Mouse (Mus musculus) cerebellum, postnatal 10 days (tissue): ENCODE measurements around the gene Ppm1h.
A peak's percentile ranks its signal among the peaks of the same experiment; 100 is the strongest.

Experiments
- DNase-seq, 2 experiments: peaks; one replicate each; pipeline ENCODE4 v3.0.0; 2021; ENCODE audit warnings: mixed read lengths in 2 of 2

Gene Ppm1h

DNA sequence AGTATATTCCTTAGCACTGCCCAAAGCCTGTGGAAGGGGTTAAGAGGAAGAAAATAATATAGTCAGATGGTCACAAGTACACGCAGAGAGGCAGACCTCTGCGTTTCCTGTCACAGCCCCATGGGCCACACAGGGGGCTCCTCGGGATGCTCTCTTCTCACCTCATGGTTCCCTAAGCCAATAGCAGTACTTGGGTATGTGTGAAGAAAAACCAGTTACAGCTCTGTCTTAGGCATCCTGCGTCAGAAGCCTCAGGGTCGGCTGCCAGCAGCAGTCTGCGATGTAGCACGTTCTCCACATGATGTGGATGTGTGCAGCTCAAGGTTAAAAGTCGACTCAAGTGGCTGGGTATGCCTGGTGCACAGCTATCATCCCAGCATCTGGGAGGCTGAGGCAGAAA is 139.2 kb downstream of the Ppm1h start:
- no peak for DNase-seq

DNA sequence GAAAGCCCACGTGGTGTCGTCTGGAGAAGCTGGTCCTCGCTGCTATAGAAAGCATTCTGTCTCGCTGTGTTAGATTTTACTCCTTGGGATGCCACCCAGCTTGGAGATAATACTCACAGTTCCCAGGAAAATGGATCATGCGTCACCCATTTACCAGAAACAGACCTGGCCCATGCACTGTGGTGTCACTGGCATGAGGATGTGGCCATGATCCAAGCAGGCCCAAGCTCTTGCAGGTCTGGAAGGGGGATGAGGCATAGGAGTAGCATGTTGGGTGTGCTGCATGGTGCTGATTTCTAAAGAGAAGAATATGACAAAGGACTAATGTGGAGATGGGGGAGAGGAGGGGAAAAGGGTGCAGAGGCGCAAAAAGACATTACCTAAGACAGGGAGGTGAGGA is 141.2 kb downstream of the Ppm1h start:
- DNase-seq, result peak; percentile 58 to 61

DNA sequence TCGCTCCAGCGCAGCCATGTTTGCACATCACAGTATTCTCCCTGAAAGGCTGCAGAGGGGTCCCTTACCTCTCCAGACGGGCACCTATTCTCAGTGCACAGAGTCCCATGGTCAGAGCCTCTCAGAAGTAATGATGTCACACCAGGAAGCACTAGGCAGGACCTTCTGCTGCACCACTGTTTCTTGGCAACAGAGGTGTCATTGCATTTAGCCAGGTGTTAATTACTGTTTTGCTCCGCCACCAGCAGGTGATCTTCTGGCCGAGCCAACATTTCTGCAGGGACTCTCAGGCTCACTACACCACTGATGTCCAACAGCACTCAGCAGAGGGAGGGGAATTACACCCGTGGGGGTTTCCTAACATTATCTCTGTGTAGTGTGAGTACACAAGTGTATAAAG is 143.0 kb downstream of the Ppm1h start:
- peak; percentile 62 to 64 for DNase-seq

DNA sequence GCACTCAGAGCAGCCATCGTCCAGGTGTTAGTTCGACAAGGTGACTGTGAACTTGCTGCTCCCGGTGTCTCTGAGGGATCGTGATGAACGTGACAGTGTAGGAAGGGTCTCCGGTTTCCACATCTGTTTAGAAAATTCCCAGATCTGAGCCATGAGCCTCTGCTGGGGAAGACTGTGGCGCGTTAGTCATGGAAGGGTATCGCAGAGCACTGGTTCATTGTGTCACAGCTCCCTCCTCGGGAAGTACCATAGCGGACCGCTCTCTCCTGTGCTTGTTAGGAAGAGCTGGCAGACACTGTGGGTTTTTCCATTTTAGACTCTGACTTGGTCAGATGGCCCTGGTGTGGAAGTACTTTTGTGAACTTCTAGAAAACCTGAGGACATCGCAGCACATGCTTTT is 145.1 kb downstream of the Ppm1h start:
- DNase-seq, result no peak

DNA sequence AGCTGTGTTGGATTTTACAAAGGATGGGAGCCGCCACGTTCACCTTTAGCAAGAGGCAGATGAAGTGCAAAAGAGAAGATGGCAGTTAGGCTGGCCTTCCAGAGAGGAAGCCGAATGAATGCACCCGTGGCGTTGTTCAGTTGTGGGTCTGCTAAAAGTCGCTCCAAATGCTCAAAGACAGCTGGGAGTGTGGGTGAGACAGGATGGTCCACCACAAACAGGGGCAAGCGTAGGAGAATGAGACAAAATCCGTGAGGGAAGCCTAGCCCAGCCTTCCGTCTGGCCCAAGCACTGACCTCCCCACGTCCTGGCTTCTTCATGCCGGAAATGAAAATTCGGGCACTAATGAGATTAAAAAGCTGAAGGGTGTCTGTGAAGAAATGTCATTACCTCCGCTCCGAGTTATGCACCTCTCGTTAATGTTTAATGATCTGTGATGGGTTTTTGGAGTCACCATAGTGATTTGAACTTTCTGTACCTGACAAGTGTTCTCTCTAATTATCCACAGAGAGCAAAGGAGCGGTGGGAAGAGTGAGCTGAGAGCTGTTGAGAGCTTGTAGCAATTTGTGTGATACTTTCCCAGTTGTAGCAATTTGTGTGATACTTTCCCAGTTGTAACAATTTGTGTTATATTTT is 148.3 kb downstream of the Ppm1h start:
- DNase-seq, result no peak

DNA sequence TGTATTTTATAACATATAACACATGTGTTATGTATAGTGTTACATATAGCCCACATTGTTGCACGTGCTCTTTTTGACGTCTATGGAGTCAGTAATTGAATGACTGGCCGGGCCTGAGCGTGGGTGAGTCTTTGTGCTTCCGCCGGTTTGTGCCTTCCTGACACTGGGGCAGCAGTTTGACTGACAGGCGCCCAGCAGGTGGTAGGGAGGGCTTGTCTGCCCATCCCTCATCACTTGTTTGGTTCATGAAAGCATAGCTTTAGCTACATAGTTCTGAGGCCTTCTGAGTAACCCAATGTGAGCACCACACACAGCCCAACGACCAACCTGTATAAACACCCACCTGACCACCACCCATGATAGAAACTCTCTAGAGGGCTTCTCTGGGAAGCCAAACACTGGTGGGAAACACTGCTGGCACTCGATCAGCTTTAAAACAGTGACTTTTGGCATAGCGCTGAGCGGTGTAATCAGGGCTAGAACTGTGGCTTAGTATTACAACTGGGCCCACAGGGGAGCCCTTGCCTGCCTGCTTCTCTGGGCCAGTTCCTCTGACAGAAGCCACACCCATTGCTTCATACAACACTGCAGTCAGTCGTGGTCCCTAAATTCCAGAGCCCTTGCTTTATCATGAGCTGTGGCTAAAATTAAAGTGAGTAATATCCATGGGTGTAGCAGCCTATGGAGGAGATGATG is 149.3 kb downstream of the Ppm1h start:
- peak in 1 of 2 experiments; percentile 58 for DNase-seq

DNA sequence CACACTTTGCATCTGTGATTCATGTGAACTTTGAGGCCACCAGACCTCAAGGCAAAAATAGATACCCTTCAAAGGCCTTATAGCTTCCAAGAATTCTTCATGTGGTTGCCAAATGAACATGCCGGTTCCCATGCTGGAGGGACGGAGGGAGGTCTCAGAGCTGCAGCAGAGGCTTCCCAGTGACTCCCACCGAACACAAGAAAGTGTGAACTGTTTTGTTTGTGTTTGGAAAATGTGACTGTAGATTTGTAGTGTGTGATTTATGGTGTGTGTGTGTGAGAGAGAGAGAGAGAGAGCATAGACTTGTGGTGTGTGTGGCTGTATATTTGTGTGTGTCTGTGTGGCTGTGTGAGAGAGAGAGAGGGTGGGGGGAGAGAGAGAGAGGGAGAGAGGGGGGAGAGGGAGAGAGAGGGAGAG is 151.2 kb downstream of the Ppm1h start:
- DNase-seq, result peak; percentile 57 to 59

DNA sequence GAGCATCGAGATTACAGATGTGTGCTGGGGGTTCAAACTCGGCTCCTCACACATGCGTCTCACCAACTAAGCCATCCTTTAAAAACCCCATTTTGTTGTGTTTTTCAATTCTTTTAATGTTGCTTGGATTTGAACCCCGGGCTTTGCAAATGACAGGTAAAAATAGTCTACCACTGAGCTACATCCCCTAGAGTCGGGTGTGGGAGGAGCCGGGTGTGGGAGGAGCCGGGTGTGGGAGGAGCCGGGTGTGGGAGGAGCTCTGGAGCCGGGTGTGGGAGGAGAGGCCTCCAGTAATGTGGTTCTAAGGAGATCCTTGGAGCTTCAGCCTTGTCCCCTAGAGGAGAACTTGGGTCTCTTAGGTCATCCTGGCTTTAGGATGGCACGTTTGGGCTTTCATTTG is 152.1 kb downstream of the Ppm1h start:
- DNase-seq, result no peak

DNA sequence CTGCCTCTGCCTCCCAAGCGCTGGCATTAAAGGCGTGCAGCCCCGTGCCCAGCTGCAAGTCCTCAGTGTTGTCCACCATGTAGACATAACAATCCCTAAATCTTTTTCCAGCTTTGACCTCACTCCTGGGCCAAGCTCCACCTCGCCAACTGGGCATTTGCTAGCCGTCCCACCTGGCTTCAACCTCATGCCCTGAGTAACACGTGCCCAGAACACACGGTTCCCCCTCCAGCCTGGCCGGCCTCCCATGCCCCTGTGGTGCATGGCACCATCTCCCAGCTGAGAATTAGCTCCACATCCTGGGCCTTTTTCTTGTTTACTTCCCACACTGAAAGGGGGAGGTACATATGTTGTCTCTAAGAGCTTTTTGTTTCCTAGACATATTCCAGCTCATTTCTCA is 163.5 kb downstream of the Ppm1h start:
- DNase-seq, result peak; percentile 98 to 99

DNA sequence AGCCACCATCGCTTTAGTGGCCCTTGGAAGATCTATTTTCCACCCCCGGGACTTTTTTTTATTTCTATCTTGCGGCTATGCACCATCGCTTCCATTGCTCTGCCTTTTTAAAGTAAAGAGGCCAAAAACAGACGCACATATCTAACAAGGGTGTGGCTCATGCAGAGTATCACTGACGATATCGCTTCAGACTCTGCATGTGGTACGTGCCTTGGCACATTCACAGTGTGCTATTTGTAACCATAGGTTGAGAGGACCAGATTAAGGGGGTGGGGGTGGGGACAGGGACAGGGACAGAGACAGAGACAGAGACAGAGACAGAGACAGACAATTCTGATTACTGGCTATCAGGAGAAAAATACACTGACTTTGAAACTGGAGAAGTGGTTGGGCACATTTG is 164.4 kb downstream of the Ppm1h start:
- DNase-seq, result no peak

DNA sequence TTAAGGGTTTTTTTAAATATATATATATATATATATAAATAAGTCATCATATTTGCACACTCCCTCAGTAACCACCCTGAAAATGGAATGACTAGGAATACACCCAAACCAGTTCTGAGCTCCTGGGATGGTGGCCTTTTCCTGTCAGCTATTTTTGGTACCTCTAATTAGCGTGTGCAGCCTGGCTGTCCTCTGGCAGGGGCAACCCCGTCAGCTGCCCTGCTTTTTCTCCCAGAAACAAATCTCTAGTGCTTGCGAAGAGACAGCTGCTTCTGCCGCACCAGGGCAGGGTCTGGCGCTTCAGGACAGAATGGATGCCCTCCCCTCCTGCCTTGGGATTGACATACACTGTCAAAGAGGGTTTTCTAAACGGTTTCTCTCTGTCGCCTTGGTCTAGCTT is 166.9 kb downstream of the Ppm1h start:
- DNase-seq, result peak; percentile 82

DNA sequence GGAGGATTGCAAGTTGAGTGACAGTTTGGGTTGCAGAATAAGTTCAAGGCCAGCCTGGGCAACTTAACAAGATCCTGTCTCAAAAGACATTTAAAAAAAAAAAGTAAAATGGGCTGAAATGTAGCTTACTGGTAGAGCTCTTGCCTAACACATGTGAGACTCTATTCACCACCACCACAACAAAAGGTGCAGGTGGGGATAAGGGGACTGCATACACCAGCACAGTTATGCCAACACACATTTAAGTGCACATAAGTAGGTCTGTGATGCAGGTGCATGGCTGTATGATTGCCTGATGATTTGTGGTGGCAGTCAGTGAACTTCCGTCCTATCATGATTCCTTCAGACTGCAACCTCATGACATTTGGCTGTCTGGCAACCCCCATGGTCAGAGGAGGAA is 167.9 kb downstream of the Ppm1h start:
- DNase-seq, result no peak

DNA sequence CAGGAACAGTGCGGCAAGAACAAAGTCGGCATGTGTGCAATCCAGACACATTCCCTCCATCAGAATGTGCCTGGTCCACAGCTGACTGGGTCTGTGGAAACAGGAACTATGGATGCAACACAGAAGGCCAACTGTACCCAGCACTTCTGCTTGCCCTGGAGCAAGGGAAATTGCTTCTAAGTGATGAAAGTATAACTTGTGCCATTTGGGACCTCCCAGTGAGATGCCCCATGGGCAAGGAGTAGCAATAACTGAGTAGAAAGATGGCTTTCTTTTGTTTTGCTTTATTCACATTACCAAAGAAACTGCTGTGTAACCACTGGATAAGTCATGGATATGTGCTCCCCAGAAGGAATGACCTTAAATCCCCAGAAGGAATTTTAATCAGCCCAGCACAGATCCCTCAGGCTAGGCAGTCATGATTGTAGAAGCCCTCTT is 169.5 kb downstream of the Ppm1h start:
- DNase-seq, result no peak

DNA sequence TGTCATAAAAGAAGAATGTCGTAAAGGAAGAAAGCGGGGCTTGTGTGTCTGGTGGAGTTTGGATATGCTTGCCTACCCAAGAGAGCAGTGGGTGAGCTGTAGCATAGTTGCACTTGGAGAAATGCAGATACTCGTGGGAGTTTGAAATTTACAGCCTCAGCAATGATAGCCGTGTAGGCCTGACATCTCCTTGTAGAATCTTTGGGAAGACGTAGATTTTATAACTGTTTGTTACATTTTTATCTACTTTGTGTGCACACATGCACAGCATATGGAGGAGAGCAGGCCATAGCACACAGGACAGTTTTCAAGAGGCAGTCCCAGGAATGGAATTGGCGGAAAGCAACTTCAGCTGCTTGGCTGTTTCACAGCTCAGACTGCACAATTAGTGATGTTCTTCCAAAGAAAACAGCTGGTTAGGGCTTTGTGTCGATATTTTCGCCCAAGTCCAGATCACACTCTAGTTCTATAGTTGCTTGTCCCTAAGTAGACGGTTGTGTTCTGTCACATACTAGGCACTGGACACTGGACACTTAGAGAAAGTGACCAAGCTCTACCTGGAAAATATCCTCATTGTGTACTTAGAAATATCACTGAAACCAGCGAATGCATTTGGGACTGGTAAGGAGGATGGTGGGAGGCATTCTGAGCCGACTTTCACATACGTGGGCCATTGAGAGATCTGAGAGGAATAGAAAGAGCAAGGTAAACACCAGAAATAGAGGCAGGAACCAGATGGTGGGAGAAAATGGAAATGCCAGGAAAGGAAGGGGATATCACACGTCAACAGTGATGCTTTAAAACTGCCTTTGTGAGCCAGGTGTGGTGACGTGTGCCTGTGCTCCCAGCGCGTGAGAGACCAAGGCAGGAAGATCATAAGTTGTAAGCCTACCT is 173.0 kb downstream of the Ppm1h start:
- no peak for DNase-seq

DNA sequence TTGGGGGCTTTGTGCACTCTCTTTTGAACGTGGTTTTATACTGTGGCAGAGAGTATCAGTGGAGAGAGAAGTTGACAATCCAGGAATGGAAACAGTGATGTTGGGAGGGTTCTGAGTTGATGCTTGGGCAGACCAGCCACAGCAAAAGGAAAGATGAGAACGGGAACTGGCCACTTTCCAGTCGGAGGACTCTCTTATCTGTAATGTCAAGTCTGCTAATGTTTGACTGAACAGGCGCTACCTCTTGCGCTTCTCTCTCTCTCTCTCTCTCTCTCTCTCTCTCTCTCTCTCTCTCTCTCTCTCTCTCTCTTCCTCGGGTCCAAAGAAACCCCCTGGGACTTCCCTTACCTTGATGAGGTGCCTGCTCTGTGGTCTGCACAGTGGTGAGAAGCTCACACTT is 176.0 kb downstream of the Ppm1h start:
- no peak for DNase-seq

DNA sequence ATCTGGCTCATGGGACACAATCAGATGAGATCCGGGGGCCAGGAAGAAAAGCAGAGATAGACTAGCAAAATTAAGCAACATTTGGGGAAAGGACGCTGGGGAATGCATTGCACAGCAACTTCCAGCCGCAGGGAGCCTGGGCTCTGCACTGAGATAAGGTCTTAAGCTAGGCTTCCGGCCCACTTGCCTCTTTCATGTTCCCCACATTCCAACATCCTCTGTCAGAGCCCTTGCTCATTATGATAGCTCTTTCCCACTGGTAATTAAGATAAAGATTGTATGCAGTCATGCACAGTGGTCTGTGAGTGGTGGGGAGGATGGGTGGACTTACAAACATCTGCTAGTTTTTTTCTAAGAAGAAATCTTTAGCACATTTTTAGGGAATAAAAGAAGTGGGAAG is 176.6 kb downstream of the Ppm1h start:
- no peak for DNase-seq

DNA sequence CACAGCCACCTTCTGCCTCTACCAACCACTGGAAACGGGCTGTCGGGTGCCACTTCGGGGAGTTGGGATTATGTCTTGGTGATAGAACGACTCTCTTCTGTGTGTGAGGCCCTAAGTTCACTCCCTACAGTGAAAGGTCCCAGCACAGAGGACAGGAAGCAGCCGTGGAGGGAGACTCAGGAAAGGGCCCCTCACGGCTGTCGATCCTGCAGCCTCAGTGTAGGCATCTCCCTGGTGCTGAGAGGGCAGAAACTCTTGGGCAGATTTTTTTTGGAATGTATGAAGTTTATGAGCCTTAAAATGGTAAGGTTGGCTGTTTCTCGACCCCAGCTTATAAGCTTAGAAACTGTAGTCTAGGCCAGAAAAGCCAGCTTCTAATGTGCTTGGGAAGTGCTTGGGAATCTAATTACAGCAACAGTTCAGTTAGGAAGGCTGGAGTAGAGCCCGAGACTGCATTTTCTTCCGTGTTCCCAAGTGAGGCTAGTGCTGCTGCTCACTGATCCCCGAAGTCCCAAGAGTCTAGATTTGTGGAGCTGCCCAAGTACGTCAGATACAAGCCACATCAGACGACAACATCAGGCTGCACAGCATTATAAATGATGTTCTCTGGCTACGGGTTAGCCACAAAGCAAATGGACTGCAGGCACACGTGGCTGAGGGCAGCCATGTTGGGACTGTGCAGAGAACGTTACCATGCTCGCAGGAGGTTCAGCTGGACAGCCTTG is 177.6 kb downstream of the Ppm1h start:
- DNase-seq, result no peak

DNA sequence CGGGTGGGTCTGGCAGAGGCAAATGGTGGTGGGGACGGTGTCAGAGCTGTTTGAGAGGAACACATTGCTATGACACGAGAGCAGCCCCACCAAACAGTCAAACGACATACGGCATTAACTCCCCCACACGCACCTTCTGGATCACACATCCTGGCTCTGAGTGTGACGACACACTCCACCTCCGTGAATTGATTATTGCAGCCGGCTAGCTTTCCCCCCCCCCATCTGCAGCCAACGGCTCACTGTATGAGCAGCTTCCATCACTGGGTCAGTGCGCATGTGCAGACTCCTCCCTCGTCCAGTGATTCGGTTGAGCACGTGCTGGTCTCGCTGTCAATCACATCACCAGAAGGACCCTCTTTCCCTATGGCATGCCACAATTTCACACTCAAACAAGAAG is 178.6 kb downstream of the Ppm1h start:
- no peak for DNase-seq

DNA sequence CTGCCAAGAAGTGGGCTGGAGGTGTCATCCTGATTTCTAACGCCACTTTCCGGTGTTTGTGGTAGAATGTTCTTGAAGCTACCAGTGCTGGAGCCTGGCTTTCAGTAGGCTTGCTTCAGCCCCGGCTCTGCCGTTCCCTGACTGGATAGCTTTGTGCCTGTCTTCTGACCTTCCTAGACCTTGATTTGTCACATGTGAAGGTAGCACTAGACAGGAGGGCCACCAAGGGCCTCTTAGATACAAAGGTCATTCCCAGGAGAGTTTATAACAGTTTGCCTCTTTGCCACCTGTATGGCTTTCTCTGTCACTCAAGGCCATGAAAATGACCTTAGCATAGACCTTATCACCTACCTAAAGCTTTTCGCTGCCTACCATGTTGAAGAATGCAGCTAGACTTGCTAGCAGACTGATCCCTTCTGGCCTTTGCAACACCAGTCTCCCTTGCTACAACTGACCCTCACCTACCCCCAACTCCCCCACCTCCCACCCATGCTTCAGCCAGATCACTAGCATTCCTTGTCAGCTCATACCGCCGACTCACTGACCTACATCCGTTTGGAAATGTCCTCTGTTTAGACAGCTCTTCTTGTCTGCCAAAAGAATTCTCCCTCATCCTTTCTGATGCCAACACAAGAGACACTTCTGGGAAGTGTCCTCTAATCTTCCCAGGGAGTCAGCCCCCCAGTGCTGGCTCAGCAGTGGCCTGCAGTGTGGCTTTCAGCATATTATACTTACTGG is 180.5 kb downstream of the Ppm1h start:
- DNase-seq, result no peak

DNA sequence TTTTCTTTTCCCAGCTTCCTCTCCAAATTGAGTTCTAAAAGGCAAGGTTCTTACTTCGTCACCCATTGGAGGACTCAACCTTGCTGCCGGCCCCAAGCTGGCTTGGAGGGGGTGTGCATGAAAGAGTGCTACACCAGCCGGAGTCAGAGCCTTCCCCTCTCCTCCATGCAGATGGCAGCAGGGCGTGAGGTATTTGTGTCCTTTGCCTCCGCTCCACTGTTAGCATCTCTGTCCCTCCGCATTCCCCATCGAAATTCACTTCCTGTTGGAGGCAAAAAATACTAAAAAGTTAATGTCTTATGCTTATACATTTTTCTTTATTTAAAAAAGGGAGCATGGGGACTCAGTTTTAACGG is 181.1 kb downstream of the Ppm1h start:
- DNase-seq, result no peak

DNA sequence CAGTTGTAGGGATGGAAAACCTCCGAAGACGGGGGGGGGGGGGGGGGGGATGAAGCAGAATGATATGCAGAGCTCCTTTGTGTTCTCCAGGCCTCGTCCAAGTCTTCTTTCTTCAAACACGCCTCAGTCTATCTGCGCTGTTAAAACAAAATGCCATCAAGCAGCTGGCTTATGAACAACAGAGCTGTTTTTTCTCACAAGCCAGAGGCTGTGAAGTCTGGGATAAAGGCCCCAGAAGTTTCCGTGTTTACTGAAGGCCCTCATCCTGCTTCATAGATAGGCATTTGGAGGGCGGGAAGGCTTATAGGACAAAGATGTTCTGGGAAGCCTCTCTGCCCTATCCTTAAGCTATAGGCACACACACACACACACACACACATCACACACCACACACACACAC is 181.5 kb downstream of the Ppm1h start:
- no peak for DNase-seq

DNA sequence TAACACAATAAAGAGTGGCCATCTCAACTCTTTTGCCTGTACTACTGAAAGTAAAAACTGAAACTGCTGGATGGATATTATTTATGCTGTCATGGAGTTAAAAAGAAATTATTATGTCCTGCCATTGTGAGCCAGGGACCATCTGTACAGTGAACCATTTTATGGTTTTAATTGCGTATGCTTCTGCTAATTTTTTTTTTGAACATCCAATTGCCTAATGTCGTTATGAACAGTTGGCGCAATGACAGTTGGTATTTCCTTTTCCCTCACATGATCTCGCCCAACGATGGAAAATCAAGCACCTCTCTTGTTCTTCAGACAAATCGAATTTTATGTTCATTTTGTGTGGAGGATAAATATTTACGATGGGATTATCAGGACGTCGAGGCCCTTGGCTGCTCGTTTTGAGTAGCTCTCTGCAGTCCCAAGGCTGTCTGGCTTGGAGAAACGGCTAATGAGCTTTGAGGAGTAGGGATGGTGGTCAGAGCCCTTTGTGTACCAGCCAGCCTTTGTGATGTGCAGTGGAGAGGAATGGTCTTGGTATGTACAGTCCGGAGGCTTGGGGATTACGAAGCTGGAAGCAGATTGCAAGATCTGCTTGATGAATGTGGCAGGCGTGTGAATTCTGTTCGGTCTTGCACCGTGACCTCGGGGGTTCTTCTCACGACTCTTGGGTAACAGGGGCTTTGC is 183.3 kb downstream of the Ppm1h start:
- DNase-seq, result no peak
